Mouse (Mus musculus) CH12.LX (cell line): ENCODE results near the gene Grin3b.

Source experiments
- CTCF ChIP-seq, 2 experiments: IDR thresholded peaks in 1 of 2; conservative IDR thresholded peaks in 1 of 2; 2 replicates each; pipeline ENCODE4 v1.5.1; 2011 to 2012; ENCODE audit warnings: low read depth in 2 of 2, low read length in 2 of 2, improper control_type of control experiment in 1 of 2, inconsistent platforms in 1 of 2, mild to moderate bottlenecking in 1 of 2, moderate library complexity in 1 of 2
- KAT2A ChIP-seq: IDR thresholded peaks from 2 replicates; pipeline ENCODE4 v1.6.1; 2012; ENCODE audit warnings: low read length, improper control_type of control experiment, inconsistent platforms; ENCODE audit not compliant: insufficient replicate concordance
- MAX ChIP-seq: IDR thresholded peaks from 2 replicates; pipeline ENCODE4 v1.6.1; 2011; ENCODE audit warnings: low read length, improper control_type of control experiment
- POLR2A ChIP-seq: IDR thresholded peaks from 2 replicates; pipeline ENCODE4 v1.6.1; 2011; ENCODE audit warnings: low read depth, mild to moderate bottlenecking, improper control_type of control experiment, low read length
- ZKSCAN1 ChIP-seq: IDR thresholded peaks from 2 replicates; pipeline ENCODE4 v1.6.1; 2012; ENCODE audit warnings: low read depth, inconsistent platforms, low read length, improper control_type of control experiment, borderline replicate concordance

DNA sequence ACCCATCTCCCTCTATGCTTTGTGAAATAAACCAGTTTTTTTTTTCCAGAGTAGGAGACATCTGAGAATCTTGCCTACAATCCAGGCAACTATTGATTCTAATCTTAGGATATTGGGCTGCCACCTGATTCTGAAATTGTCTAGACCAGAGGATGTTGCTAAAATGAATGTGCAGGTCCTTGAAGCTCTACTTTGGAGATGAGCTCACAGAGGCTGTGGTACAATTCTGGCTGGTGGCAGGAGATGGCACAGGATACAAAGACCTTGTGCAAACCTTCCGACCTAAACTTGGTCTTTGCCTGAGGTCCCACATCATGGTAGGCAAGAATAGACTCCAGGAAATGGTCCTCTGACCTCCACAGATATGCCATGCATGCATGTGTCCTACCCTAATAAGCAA is 25.1 kb downstream of the Grin3b start:
- TF ChIP-seq CTCF (conservative IDR thresholded peaks at IDR 0.05 in 1 of 2, IDR thresholded peaks at IDR 0.05 in 1 of 2; ENCODE audit: low read depth in 2 of 2, low read length in 2 of 2), result no peak
- no peak for TF ChIP-seq MAX
- TF ChIP-seq ZKSCAN1, result no peak
- TF ChIP-seq POLR2A, result no peak
- TF ChIP-seq KAT2A, result no peak
